Mouse (Mus musculus) megakaryocyte-erythroid progenitor cell, adult 5-6 weeks (primary cell): ENCODE data around the gene Tlr12. TPM values are rescaled to one million over a fixed set of nuclear protein-coding genes. Genes with fewer than 3 reads are reported as not detected.
A peak's percentile ranks its signal among the peaks of the same experiment; 100 is the strongest.
"Not testable (repeated sequence)": the region's sequence is repeated elsewhere in the genome, so short reads cannot be mapped to it uniquely, and the experiment has no call there.

Experiments
- ATAC-seq: replicated peaks from 2 replicates; pipeline ENCODE4 v1.8.0; 2016; ENCODE audit warnings: mild to moderate bottlenecking, inconsistent platforms; ENCODE audit not compliant: severe bottlenecking, poor library complexity, low FRiP score, low TSS enrichment
- total RNA-seq, 2 experiments: library from RNA; stranded (forward) in 1 of 2; stranded (reverse) in 1 of 2; fragments of 200-1000, 215-1000 nt in 1 of 2; fragments of >200 nt in 1 of 2; fragmentation: Nextera tagmentation in 1 of 2; gene quantifications; 2 replicates each; pipeline ENCODE4 v1.2.3; 2014 to 2017

Gene Tlr12
- total RNA-seq (2014; fragmentation: Nextera tagmentation) (0.28 and 0.72 TPM in 2 replicates), total RNA-seq (2017) (0.14 TPM in 1 of 2 replicates, not detected in the other)

DNA sequence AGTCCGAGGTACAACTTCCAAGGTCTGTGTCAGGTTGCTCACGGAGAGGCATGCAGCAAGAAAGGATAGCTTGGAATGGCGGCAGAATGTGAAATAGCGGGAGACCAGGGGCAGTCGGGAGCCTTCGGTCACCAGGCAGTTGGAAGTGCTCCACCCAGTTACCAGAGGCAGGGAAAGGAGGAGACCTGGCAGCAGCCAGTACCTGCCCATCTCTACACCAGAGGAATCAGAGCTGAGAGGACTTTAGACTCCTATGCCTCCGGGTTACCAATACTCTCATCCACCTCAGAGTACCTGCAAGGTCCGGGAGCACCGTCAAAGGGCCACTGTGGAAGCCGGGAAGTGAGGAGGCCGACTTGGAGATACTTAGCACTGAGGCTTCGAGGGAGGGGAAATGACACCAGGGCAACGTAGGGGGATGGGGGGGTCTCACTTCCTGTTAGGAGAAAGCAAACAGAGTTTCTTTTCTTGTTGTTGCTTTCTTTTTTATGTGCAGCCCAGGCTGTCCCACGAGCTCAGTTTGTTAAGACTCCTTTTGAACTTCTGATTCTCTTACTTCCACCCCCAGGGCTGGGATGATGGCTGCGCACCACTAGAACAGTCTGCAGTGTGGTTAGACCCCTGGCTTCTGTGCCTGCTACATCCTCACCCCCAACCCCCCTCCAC is at the start of gene Tlr12:
Tlr12 (minus strand) TSS at position 374 of the 666 bp plus-strand sequence.
- ATAC-seq: no peak

DNA sequence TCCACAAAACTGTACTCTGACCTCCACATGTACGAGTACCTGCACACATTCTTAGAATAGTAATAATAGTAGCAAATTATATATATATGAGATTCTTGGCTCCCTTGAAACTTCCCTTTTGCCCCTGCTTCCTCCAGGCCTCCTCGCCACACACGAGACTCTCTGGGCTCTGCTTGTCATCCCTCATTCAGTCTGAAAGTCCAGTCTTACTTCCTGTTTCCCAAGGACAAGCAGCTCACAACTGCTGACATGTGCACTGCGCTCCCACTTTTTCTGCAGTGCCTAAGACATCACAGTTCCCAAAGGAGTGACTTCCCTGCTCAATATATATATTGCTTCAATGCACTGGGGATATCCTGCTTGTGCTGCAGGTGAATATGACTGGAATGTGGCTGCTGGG is 48.8 kb upstream of the Tlr12 start:
- ATAC-seq: not testable (repeated sequence)

DNA sequence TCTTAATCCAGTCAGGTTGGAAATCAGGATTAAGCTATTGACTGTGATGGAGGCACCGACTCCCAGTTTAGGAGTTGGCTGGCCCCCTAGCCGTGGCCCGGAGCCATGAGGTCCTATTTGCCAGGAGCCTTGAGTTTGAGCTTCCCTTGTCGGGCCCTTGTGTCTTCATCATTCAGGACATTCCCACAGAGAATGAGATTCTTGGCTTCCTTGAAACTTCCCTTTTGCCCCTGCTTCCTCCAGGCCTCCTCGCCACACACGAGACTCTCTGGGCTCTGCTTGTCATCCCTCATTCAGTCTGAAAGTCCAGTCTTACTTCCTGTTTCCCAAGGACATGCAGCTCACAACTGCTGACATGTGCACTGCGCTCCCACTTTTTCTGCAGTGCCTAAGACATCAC is 47.9 kb upstream of the Tlr12 start:
- ATAC-seq: not testable (repeated sequence)

DNA sequence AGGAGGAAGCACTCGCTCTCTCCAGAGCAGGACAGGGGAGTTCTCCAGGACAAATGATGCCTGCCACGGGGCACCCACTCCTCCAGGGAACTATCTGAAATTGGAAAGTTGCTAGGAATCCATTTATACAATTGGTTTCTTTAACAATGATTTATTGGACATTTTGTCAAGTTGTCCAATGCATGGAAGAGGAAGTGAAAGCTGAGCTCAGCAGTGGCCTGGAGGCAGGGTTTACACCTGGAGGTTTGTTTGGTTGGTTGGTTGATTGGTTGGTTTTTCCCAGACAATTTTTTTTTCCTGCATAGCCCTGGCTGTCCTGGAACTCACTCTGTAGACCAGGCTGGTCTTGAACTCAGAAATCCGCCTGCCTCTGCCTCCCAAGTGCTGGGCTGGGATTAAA is 45.6 kb upstream of the Tlr12 start:
- no peak for ATAC-seq

DNA sequence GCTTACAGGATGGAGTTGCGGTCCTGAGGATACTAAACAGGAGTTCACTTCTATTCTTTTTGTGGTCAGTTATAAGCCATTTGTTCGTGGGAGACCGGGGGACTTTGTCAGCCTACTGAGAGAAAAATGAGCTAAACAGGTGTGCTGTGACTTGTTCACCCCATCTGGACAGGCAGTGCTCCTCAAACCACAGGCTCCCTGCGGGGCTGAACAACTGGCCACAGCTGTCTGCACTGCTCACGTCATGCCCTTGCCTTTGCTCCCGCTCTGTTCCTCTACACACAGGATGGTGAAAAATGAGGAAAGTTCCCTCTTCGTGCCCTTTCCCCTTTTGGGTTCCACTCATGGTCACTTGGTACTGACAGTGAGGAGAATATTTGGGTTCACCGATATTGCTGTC is 42.6 kb upstream of the Tlr12 start:
- ATAC-seq: no peak

DNA sequence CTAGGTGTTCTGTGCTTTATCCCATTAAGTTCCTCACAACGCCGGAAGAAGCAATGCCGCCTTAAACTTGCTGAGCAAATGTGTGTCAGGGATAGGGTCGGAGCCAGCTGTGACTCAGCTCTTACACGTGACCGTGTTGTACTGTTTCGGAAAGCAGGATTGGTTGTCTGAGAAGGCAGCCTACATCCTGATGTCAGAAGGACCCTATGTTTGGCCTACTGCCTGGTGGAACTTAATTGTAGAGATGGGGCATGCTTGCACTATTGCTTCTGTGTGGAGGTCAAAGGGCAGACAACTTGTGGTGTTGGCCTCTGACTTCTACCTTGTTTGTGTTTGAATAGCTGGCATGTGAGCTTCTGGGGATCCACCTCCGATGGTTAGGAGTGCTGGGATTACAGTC is 41.8 kb upstream of the Tlr12 start:
- no peak for ATAC-seq

DNA sequence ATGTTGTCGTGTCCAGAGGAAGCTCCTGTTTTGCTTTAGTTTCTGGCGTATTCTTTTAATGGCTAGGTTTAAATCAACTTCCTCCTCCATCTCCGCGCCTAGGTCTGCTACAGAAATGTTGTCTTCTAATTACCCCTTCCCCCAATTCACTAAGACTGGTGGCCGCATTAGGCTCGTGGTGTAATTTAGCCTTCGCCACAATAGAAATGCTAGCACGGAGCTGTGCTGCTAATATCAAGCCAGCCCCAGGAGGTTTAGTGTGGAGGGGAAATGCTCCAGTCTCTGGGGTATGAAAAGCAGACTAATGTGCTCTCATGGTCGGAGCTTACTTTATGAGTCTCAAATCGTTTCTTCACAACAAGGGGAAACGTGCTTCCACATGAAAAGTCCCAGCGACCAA is 37.0 kb upstream of the Tlr12 start:
- no peak for ATAC-seq

DNA sequence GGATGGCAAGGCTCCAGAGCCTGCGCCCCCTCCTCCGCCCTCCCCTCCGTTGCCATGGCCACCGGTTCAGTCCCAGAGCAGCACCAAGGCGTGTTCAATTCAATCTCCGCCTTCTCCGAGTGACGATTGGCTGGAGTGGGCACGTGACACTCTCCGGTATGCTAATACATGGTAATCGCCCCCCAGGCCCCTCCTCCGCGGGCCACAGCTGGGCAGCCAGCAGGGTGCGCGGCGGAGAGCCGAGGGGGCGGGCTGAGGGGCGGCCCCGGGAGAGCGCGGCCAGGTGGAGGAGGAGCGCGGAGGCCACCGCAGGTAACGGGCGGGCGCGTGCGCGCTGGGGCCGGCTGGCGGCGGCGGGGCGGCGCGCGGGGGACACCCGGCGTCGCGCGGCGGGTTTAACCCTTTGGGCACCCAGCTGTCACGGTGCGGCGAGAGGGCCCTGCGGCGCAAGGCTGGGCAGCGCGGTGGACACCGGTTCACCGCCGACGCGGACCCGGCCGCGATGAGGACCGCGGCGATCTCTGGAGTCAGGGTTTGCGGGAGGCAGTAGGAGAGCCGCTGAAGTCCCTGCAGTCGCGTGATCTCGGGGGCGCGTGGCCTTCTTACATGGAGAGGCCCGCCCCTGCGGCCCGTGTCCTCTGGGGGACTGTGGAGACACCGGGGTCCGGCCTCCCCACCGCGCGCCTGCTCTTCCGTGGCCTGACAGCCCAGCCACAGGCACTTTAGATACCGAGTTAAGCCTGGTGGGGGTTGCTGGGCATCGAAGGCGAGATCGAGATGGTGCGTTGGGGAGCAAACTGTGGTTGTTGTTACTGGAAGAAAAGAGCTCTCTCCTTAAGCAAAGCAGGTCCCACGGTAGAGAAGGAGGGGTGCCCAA is 36.3 kb upstream of the Tlr12 start, which contains the start of gene Phc2:
Phc2 (plus strand) TSS at position 198 of the 877 bp plus-strand sequence.
- peak; percentile 98 for ATAC-seq

DNA sequence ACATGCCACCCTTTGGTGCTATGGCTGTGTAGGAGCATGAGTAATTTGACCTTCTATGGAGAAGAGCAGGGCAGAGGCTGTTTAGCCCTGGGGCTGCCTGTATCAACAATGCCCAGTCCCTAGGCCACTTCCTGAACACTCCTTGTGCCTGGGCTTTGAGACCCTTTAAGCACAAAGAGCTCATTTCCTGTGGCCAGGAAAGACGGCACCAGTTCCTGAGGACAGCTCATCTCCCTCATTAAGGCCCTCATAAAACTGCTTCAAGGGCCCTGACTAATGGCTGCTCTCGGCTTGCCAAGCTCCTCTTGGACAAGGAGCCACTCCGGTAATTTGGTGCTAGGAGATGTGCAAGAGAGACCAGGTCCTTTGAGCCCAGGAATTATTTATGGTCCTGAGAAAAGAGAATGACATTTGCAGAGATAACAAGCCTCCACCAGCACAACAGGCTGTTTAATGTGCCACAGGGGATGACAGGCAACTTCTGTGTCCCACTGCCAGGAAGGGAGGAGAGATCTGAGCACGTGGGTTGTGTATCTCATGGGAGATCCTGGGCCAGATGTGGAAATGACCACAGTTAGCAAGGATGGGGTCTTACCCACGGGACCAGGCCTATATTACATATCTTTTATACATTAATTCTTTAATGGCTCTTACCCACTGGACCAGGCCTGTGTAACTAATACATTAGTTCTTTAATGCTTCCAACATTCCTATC is 34.3 kb upstream of the Tlr12 start:
- ATAC-seq: no peak

DNA sequence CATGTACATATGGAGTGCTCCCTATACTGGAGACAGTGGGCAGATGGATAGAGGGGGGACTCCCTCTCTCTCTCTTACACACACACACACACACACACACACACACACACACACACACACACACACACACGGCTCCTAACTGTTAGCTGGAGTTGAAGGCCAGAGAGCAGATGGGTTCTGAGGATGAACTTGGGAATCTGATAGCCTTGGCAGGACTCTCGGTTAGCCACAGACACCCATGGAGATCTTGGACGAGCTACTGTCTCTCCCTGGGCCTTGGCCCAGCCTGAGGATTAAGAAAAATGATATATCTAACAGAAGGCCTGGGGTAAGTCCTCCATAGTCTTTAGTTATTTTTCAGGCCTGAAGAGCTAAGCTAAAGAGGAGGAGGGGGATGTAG is 33.1 kb upstream of the Tlr12 start:
- ATAC-seq: no peak

DNA sequence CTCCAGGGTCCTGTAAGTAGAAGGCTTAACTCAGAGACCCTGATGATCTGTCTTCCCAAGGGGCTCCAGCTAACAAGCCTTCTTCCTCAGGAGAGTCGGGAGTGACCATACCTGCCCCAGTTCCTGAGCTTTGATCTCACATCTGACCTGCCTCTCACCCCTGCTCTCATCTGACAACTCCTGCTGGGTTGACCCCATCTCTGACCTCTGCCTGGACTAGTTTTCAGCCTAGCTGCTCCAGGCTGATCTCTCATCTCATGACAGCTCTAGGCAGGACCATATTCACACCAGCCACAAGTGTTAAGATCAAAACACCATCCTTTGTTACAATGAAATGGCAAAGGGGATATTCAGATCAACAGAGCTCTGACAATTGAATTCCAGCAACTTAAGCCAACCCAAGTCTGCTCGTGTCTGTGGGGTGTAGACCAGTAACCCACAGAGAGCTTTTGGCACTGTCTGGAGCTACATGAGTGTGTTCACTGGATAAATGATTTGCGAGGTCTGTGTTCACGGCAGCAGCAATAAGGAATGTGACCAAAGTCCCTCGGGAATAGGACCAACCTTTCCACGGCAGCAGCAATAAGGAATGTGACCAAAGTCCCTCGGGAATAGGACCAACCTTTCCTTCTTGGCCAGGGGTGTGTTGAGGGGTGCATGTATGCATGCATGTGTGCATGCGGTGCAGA is 30.3 kb upstream of the Tlr12 start:
- no peak for ATAC-seq

DNA sequence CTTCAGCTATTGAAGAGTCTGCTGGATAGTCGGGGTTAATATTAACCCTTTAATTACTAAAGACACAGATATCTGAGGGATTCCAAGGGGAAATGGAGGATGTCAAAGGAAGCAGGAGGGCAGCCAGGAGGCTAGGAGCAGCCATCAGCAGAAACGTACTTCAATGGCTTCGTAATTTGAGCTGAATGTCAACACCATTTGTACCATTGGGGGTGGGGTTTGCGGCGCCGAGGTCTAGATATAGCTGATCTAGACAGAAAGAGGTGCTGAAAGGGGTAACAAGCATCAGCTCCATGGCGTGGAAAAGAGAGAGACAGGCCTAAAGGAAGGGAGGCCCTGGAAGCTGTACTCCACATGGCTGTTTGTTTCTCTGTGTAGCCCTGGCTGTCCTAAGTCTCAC is 28.3 kb upstream of the Tlr12 start:
- no peak for ATAC-seq

DNA sequence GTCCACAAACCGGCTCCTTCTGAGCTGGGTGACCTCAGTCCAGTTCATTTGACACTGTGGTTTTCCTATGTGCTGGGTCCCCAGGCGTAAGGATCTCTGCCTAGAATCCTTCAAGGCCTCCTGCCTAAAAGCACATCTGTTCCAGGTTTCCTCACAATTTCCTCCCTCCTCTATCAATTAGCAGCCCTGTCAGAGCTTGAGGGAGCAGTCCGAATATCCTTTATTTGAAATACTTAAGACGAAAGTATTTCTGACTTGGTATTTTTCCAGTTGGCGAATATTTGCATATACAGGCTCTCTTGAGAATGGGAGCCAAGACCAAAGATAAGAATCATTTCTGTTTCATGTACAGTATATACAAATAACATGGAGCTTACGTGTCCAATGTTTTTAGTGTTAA is 27.5 kb upstream of the Tlr12 start:
- no peak for ATAC-seq

DNA sequence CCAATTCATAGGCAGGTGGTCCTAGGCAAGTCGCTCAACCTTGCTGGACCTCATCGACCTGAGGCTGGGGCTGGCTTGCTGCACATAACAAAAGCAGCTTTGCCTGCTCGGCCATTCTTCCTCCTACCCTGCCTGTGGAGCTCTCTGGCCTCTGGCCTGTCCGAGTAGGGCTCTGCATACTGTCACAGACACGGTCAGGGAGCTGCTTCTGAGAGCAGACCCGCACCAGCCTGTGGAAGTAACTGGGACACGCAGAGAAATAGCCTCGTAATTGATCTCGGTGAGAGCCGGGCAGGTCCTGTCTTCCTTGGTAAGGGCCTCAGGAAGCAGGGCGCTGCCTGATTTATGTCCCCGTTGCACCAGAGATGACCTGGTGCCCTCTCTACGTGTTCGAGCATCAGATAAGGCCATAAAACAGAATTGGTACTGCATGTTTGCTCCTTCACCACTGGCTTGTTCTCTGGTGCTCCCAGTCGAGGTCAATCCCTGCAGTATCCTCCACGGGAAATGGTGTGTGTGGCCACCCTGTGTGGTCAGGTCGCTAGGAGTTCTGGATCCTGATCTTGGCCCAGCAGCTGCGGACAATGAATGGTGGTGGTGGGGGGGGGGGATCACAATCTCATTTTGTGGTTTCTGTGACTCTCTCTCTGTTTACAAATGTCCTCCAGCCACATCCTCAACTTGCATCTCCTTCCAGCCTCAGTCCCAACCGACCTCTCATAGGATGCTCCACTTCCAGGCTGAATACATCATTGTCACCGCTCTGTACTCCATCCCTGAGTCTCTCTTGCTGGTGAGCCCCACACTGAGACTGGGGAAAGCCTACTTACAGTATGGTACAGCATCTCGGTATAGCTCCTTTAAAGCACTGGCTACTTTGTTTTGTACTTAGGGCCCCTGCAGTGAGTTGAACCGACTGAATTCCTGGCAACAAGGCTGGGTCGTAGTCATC is 23.6 kb upstream of the Tlr12 start:
- ATAC-seq: no peak

DNA sequence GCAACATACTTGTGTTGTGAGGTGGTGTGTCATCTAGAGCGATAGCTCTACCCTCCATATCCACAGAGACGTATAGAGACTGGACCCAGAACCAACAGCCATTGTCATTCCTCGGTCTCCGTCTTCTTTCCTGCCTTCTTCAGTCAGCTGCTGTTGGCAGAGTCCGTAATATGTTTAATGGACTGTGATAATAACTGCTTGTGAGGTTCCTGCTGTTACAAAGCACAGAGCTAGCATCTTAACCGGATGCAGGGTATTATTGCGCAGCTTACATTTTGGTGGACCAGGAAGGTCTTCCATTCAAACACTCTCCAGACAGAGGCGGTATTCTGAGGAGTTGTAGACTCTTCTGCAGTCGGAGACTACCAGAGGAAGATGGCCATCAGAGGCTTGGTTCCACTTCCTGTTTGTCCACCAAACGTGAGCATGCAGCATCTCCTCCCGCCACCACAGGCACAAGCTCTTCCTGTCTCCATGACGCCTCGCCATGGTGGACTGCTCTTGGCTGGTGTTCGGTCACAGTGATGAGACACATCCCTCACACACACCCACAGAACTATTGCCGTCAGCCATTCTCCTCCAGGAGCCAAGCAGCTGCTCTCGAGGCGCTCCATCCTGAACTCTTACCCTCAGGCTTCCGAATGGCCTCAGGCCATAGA is 20.0 kb upstream of the Tlr12 start:
- no peak for ATAC-seq

DNA sequence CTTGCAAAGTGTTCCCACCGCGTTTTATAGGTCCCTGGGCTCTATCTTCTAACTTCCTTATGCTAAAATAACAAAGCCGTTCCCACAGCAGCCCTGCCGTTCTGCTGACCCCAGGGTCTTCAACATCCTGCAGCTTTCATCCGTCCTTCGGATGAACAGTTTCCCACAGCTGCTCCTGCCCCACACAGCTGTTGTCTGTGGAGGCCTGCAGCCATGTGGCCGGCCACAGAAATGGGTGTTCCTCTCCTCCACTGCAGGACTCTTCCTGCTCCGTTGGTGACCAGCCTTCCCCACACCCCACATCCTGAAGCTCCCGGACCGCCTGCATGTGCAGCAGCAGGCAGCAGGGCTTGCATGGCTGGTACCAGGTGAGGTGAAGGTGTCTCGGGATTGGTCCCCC is 18.8 kb upstream of the Tlr12 start:
- no peak for ATAC-seq

DNA sequence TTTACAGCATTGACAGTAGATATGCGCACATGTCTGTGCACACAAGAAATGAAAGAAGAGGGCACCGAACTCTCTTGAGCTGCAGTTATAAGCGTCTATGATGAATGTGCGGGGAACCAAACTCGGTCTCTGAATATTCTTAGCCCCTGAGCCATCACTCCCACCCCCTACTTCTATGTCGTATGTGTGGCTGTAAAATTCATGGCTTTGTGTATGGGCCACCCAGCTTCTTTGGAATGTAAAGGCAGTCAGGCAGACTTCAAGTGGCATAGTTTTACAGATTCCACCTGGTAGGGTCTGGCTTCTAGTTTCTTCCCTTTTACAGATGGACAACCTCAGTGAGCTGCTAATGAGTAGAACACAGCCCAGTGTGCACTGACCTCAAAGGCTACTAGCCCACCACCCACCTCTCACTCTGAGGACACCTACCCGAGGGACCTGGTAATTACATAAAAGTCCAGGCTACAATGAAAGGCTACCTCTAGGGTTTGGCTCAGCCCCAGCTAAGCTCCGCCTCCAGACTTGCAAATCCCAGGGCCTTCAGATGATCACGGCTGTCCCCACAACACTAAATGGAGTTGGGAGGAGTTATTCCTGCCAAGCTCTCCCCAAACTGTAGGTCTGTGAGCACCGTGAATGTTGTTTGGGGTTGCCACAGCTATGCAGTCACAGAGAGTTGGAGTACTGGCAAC is 17.6 kb upstream of the Tlr12 start:
- ATAC-seq: no peak

DNA sequence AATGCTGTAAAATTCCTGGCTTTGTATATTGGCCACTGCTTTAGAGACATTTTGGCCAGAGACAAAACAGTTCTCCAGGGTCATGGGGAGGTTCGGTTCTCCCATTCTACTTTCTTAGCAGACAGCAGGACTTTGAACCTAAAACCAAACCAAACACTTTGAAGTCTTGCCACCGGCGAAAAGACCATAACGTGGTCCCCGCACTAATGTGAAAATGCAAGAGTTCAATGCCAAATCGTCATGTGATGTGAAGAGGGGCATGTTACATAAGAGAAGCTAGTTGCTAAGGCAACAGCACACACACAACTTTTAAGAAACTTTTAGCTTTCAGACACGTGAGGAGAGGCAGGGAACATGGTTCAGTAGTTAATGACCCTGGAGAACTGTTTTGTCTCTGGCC is 17.0 kb upstream of the Tlr12 start:
- ATAC-seq: no peak
